Mouse (Mus musculus) adrenal gland, postnatal 4 days (tissue): ENCODE measurements around the gene Spatc1l. TPM values are rescaled to one million over a fixed set of nuclear protein-coding genes. Genes with fewer than 3 reads are reported as not detected.

ENCODE experiments used
- DNase-seq, 2 experiments: peaks; one replicate each; pipeline ENCODE4 v3.0.0; 2021 to 2022; ENCODE audit warnings: low spot score in 2 of 2, mixed read lengths in 2 of 2
- total RNA-seq, 2 experiments: library from RNA; stranded (reverse); gene quantifications; 2 replicates each; pipeline ENCODE4 v1.2.3; 2021

Gene Spatc1l
- total RNA-seq, 2 experiments from 2014 or later = not detected

GRCm38 (mm10) chr10:76596338-76596737, 34.3 kb downstream of the Spatc1l start:
- DNase-seq = no peak

GRCm38 (mm10) chr10:76602690-76603089, 40.6 kb downstream of the Spatc1l start:
- DNase-seq = no peak

GRCm38 (mm10) chr10:76612473-76612872, 50.4 kb downstream of the Spatc1l start:
- no peak for DNase-seq

Other genes with a start within 250 kb of the Spatc1l start
- gene Dip2a, start 217.0 kb upstream of the Spatc1l start, total RNA-seq = 10 to 100 TPM; 39.8 to 42.4 TPM
- not detected for gene AC141477.1, start 121.8 kb upstream of the Spatc1l start, total RNA-seq
- 10 to 100 TPM; 30.3 to 31.5 TPM for gene Pcnt, start 119.5 kb upstream of the Spatc1l start, total RNA-seq
- gene 2610028H24Rik, start 113.2 kb upstream of the Spatc1l start, total RNA-seq = not detected
- 10 to 100 TPM; 46.5 to 47.3 TPM for gene Mcm3ap, start 93.3 kb upstream of the Spatc1l start, total RNA-seq
- 1 to 10 TPM; 5.0 to 6.3 TPM for gene Ybey, start 93.2 kb upstream of the Spatc1l start, total RNA-seq
- 10 to 100 TPM; 20.8 to 26.6 TPM for gene Lss, start 30.7 kb upstream of the Spatc1l start, total RNA-seq
- gene Ftcd, start 13.4 kb downstream of the Spatc1l start, total RNA-seq = 10 to 100 TPM in 1 of 2 experiments, under 1 TPM in 1; 0.62 to 16.4 TPM
- gene Col6a2, start 61.4 kb downstream of the Spatc1l start, total RNA-seq = 100 to 1,000 TPM; 175 to 182 TPM
- 100 to 1,000 TPM; 363 to 367 TPM for gene Col6a1, start 163.9 kb downstream of the Spatc1l start, total RNA-seq